Mouse (Mus musculus) spleen, adult 18-20 months (tissue): Measurements from ENCODE around the gene Mef2c.
A peak's percentile ranks its signal among the peaks of the same experiment; 100 is the strongest.

Experiments
- DNase-seq, 2 experiments: peaks; one replicate each; pipeline ENCODE4 v3.0.0; 2022; ENCODE audit warnings: mixed read lengths in 2 of 2

Mef2c gene

GRCm38 (mm10) chr13:83503919-83504318 lies at the start of gene Mef2c:
TSS of gene Mef2c (plus strand) at chr13:83504034.
- no peak for DNase-seq

GRCm38 (mm10) chr13:83458729-83459128 lies 45.1 kb upstream of the Mef2c start:
- no peak for DNase-seq

- DNase-seq, result no peak
These were observed 44.2 kb upstream of the Mef2c start for GRCm38 (mm10) chr13:83459600-83459999.

- DNase-seq, result no peak
These were observed 43.2 kb upstream of the Mef2c start for GRCm38 (mm10) chr13:83460620-83461019.

- DNase-seq, result no peak
These were observed 42.3 kb upstream of the Mef2c start for GRCm38 (mm10) chr13:83461556-83461955.

DNA sequence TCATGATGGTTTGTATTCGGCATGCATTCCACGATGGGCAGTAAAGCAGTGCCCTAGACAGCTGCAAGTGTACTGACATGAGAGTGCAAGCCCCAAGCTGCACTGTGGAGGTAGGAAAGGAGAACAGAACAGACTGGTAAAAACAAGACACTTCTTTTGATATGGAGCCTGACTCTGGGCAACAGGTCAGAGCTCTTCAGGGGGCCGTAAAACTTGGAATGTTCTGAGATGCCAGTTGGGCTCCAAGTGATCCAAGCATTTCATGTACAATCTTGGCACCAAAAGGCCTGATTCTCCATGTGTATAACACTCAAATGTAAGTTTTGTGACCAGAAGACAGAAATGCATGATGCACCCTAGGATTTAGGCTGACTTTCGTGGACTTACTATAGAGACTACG lies 37.1 kb upstream of the Mef2c start:
- DNase-seq, result no peak

DNA sequence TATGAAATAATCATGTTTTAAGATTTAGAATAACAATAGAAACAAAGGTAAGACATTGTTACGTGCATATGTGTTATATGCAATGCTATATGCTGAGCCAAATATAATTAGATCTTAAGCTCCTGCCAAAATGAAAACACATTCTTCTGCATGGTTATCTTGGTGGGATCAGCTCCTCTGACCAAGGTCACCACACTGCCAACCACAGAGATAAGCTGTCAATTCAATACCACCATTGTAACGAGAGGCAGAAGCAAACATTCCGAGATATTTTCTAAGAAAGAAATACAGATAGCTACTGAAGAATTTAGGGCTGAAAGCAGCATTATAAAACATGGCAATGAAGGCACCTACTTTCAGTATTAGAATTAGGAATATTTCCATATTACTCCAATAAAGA lies 35.0 kb upstream of the Mef2c start:
- DNase-seq, result no peak

- DNase-seq, result no peak
These were observed 30.1 kb upstream of the Mef2c start for GRCm38 (mm10) chr13:83473755-83474154.

DNA sequence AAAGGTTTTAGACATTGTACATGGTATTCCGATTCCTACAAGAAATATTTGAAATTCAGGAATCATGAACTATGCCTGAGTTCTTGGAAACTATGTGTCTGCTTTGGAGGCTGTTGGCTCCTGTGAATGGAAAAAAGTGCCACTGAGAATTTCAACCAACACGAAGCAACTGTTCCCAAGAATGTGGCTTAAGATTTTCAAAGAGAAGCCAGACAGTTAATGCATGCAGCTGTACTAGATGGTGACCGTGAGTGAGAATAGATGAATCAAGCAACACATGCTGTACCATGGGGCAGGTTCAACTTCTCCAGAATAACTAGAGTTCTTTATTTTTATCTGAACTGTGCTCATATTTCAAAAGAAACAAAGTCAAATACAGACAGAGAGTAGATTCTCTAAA lies 23.4 kb upstream of the Mef2c start:
- DNase-seq, result no peak

DNA sequence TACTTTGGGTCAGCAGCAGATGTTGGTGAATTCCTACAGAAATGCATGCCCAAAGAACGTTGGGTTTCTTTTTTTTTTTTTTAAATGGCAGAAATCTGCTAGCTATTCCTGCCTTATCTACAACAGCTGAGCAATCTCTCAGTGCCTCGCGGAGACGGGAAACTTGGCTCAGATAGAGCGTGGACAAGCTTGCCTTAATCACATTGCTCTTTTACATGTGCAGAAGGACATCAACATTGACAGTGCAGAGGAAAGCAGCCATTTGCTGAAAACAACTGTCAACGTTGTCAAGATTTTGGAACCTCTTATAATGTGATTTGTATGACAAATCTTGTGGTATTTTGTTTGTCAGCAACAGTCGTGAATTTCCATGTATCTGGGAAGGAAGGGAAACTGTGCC lies 22.5 kb upstream of the Mef2c start:
- DNase-seq, result no peak

DNA sequence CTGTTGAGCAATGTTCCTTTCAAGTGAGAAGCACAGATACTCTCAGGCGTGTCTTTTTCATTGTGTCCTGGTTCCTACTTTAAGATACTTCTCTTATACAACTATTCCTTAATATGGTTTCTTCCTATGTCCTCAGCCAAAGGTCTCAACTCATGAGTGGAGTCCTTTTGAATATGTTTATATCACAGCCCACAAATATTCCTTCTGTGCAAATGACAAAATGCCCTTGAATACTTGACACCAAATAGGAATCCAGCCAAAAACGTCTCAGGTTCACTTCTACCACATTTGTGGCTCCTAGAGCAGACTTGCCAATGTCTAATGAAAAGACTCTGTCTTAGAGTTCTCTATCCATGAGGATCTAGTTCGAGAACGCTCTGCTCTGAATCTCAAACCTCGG lies 21.7 kb upstream of the Mef2c start:
- DNase-seq, result no peak

DNA sequence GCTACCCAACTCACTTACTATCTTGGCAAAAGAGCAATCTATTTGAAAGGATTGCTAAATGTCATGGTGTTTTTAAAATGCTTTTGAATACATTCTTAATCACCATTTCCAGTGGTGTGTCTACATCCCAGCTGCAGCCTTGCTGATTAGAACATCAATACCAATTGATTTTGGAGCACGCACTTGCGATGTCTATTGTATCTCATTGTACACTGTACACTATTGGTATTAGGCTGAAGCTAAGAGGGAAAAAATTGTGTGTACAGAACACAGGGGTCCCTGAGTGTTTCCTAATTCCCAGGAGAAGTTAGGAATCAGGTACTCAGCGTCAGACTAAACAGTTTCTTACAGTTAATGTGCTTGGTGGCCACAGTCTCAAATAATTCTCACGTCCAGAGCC lies 19.6 kb upstream of the Mef2c start:
- DNase-seq, result no peak

DNA sequence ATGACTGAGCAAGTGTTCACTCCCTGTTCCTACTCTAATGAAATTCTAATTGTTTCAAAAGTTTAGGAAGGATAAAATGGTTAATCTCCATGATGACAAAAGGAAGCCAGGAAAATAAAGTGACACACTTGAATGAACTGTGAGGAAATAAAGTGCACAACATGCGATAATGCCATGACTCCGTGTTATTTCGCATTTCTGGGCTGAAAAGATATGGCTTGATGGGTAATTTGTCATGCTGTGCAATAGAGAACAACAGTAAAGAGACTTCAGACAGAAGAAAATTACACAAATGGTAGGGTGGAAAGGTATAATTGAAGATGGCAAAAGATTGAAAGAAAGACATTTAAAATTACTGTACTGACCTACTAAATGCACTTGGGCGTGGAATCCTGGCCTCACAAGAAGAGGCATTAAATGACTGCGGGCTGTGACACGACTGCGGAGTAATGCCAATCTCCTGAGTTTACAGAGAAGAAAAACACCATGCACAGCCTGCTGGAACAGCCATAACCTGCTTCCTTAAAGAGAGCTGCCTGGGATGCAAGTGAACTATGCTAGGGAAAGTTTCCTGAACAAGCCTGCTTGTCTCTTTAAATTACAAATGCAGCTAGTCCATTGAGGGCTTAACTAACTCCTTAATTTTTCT lies 19.0 kb upstream of the Mef2c start:
- no peak for DNase-seq

DNA sequence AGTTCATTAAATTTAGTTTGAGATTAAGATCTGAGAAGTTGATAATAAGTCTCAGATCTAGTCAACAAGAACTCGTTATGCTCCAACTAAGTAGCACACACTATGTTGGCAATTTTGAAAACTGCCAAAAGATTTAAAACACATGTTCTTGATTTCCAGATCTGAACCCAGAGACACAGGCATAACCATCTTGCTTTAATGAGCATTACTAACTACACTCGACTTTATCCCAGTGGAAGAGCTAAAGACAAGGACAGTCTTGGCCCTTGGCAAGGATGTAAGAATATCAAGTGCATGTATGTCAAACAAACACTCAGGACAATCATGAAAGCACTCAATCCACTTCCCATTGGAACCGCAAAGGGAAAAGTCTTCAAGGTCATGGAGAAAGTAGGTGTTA lies 11.8 kb upstream of the Mef2c start:
- DNase-seq, result no peak

DNA sequence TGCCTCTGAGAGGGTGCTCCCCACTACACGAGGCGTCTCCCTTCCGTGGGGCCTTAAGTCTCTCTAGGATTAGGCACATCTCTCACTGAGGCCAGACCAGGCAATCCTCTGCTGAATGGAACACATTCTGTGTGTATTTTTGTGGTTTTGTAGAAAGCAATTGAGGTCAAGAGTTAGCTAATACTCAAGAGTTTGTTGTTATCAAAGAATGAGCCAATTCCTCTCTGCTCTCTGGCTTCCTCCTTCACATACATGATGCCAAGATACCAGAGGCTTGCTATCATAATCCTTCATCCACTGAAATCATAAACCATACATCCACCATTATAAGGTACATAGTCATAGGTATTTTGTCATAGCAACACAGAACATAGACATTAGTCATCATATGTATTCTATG lies 6.1 kb upstream of the Mef2c start:
- DNase-seq, result no peak

DNA sequence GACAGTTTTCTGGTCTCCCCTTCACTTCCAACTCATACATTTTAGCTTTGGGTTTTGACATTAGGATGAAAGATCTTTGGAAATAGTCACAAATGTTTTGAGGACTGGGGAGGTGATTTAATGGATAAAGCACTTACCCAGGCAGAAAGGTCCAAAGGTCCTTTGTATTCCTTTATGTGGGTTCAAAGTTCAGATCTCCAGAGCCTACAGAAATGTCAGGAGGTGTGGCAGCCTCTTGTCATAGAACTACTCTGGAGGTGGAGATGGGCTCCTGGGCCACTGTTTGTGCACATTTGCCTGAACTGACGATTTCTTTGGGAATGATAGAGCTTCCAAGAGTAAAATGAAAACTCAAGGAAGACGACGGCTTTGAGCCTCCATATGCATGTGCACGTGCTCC lies 4.3 kb upstream of the Mef2c start:
- no peak for DNase-seq

DNA sequence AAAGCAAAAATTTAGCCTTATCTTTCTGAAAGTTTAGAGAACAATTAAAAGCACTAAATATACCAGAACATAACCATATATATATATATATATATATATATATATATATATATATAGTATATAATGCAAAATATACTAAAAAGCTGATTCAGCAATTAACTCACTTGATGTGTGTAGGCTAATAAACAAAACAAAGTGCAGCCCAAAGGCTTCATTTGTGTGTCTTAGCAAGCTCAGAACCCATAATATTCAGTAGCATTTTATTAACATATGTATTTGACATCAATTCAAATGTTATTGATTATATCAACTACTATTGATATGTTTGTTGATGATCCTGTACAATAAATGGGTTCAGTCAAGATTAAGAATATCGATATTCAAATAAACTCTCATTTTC lies 3.9 kb downstream of the Mef2c start:
- DNase-seq, result no peak

DNA sequence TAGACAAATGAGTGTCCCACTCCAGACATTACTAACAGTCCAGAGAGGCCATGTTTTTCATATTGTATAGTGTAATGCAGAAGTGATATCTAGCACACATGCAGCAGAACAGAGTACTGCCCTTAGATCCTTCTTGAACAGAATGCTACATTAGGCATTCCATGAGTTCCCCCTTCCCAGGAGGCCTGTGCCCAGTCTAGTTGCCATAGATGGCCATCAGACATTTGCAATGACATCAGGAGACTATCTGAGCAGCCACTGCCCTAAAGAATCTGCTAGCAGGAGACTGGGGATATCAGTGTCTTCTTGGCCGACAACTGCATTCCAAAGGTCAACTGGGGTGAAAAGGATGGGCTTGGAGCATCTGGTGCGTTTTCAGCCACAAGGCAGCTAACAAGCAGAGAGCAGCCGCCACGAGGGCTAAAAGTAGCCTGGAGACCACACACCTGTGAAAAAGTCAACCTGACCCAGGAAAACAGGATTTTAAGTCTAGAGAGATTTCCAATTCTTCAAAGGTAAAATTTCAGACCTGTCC lies 11.2 kb downstream of the Mef2c start:
- DNase-seq, result no peak

- DNase-seq, result peak; percentile 51 to 59
These were observed 14.1 kb downstream of the Mef2c start for GRCm38 (mm10) chr13:83517660-83518609.

DNA sequence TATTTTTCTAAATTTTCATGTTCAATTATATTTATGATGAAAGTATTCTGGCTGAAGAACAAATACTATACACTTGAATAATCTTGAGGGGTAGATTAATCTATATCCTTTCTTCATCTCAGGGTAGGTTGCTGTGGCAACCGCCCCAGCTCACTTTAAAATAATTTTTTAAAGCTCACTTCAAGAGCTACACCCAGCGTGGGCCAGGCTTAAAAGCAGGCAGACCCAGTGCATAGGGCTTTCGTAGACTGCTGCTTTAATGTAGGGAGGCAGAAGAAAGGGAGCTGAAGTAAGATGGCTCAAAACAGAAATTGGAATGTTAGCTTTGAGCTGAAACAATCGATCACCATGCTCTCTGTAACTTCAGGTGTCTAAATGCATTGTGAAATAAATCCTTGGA lies 17.0 kb downstream of the Mef2c start:
- DNase-seq, result no peak

DNA sequence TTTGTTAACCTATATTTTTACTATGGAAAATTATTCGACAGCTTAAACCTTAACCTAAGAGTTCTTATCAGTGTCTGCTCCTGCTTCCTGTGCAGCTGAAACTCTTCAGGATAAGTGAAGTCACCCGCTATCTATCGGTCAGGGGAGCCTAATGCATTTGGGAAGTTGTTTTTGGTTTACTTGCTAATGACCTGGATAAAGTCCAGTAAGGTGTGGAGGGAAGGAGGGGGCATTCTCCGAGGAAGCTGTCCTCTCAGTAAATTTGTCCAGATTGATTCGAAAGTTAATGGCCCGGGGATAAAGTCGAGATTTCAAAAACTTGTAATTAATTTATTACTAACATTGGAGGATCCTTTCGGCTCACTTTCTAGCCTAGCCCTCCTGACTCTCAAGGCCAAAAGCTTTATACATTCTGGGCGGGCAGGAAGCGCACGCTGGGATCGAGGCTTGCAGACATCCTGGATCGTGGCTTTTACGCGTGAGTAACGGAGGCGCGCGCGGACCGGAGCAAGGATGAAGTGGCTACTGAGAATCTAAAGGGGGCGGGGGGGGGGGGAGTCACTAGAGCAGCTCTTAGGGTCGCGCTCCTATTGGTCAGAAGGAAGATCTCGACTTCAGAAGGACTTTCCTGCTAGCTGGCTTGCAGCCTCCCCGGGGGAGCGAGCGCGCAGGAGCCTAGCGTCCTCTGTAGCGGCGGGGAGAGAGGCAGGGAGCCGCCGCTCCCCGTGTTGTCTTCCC lies 19.6 kb downstream of the Mef2c start:
- DNase-seq, result peak; percentile 55 to 62

- peak; percentile 60 to 65 for DNase-seq
These were observed 20.5 kb downstream of the Mef2c start for GRCm38 (mm10) chr13:83524159-83524901.
